Mouse (Mus musculus): ENCODE measurements around the gene Gpr4.

Gene Gpr4

DNA sequence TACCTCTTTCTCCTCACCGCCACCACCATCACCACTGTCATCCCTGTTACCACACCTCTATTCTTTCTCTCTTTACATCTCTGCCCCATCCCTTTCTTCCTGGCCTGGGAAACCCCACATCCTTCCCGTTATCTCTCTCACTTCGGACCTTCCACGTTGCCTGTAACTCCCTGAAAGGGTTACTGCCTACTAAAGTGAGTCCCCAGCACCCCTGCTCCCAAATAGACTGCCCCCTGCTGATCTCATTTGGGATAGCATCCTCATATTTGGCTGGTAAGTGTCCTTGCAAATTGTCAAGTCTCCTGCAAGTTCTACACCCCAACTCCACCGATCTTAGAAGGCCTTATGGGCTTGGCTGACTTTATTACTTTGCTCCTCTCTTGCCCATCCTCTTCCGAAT is 15.7 kb upstream of the Gpr4 start:
- peak; percentile 58 for DNase-seq

DNA sequence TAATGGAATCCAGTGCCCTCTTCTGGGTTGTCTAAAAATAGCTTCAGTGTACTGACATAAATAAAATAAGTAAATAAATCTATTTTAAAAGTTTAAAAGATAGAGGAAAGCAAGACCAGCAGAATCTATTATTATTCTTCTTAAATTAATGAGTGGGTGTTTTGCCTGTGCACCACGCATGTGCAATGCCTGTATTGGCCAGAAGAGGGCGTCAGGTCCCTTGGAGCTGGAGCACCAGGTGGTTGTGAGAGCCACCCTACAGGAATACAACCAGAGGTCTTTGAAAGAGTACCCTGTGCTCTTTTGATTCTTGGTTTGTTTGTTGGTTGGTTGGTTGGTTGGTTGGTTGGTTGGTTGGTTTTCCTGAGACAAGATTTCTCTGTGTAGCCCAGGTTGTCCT is 14.4 kb upstream of the Gpr4 start:
- DNase-seq = no peak

DNA sequence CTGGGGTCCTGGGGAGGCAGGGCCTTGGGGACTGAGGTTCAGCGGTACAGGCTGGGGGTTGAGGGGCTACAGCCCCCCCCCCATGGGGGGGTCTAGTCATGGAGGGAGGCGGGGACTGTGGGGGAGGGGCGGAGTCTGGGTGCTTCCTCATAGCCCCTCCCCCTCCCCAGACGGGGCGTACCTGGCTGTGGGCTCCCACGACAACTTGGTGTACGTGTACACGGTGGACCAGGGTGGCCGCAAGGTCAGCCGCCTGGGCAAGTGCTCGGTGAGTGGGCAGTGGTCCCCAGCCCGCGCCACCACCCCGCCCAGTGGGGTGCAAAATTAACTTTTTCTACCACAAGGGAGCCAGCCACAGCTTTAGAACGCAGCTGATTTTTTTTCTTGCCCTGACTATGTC is 10.7 kb upstream of the Gpr4 start:
- no peak for DNase-seq

DNA sequence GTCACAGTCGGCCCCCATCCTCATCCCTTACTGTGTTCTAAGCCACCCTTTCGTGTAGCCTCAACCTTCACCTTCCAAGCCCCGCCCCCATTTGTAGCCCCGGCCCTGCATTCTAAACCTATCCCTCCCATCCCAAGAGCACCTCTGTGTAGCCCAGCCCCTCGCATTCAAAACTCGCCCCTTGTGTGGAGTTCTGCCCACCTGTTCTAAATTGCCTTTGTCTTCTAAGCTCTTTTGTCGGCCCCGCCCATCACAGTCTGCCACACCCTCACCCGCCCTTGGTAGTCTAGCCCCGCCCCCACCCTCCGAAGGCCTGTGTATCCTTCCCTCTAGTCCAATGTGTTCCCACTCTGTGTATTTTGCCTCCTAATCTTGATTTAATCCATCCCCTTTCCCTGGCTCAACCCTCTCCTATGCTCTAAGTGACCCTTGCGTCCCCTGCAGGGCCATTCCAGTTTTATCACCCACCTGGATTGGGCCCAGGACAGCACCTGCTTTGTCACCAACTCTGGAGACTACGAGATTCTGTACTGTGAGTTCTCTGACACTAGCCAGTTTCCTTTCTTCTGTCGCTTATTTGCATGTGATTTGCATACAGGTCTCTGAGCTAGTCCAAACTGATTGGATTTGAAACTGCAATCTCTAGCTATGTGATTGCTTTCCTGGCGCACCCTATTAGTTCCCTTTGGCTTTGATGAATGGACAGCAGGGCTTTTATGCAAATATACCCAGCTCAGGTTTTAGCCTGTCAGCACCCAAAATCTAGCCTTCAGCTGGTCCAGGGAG is 10.1 kb upstream of the Gpr4 start:
- DNase-seq = no peak

DNA sequence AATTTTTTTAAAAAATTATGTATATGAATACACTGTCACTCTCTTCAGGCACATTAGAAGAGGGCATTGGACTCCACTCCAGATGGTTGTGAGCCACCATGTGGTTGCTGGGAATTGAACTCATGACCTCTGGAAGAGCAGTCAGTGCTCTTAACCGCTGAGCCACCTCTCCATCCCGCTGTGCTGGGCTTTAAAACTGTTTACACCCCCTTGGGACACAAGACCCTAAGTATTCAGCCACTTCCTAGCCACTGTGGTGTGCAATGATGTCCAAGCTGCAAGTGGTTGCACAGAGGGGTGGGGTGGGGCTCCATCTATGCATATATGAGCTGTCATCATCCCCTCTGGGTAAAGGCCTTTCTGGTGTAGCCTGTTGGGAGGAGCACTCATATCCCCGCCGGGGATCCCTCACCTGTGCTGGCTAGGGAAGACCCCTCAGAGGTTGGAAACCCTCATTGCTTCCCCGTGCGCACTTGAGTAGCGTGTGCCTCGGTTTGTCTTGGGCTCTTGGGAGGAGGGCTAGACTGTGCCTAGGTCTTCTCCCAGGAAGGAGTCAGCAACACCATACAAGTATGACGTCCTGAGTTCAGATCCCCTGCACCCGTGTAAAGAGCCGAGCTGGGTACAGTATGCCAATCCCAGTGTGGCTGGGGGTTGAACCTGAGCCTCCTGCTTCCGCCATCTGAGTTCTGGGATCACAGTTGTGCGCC is 4.0 kb upstream of the Gpr4 start:
- no peak for DNase-seq

DNA sequence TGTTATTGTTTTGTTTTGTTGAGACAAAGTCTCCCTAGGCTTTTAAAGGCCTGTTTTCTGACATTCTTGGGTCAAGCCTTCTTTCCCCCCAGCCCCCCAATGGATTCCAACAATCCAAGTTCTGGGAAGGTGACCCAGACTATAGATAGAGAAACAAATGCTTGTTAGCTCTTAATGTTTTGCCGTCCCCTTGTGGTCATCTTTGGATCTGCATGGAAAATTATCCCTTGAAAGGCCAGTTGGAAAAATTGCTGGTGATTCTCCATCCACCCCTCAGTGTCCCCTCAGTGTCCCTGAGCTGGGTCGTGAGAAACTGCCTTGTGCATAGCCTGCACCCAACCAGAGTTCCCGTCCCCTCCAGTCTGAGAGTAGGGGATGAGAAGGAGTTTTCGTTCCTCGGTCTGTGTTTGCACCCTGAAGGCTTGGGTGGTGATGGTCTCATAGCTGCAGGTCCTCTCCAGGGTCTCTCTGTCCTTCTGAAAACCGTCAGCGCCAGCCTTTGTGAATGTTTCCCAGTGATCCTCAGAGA is 3.3 kb upstream of the Gpr4 start:
- peak; percentile 61 for DNase-seq

DNA sequence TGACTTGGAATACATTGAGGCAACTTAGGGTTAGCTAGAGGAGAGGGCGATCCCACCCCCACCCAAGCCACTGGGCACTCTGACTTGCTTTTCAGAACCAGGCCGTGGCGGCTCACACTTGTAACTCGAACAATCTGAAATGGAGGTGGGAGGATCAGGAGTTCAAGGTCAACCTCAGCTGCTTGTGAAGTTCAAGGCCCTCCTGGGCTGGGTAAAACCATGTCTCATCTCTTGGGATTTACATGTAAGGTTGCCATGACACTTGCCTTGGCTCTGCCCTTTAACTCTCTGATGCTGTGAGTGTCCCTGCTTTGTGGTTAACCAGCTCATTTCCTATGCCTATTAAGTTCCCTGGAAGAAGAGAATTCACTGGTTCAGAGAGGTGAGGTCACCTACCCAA is 2.8 kb upstream of the Gpr4 start:
- no peak for DNase-seq

DNA sequence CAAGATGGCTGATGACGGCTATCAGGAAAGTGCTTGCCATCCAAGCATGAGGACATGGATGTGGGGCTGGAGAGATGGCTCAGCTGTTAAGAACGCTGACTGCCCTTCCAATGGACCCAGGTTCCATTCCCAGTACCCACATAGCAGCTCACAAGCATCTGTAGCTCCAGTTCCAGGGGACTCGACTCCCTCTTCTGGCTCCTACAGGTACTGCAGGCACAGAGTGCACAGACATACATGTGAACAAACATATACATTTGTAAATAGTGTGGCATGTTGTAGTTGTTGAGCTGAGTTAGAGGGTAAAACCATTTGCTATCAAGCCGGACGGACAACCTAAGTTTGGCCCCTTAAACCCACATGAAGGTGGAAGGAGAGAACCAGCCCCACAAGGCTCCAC is 2.3 kb upstream of the Gpr4 start:
- no peak for DNase-seq

DNA sequence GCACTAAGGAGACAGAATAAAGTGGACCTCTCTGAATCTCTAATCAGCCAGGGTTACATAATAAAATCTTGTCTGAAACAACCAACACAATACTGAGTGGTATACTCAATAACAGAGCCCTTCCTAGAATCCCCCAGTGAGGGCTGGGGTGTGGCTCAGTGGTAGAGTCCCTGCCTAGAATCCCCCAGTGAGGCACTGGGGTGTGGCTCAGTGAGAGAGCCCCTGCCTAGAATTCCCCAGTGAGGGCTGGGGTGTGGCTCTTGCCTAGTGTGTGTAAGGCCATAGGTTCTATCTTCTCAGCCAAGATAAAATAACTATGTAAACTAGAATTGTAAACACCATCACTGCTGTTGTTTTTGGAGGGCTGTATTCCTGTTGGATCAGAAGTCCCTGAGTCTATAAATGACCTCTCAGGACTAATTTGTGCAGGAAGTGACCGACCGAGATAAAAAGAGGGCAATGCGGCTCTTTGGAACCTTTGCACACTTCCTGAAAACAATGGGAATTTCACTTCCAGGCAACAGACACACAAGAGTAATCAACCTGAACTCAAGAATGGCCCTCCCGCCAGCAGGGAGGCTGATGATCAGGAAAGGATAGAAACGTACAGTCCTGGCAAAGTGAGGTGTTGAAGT is 1.2 kb upstream of the Gpr4 start:
- DNase-seq = no peak

DNA sequence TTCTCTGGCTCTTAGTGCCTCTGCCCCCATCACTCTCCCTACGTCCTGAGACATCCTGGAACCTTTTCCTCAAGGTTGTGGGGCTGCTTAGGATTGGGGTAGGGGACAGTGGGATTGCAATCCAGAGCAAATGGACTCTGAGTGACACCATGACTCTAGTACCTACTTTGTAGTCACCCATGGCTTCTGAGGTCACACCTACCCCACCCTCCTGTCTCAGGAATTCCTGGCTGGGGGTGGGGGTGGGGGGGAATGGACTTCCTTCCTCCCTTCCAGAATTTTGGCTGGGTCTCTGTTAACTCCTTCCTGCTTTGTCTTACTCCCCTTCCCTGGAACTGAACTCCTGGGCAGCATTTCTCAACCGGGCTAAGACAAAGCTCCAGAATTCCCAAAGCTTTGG is 1.0 kb downstream of the Gpr4 start:
- DNase-seq = no peak

DNA sequence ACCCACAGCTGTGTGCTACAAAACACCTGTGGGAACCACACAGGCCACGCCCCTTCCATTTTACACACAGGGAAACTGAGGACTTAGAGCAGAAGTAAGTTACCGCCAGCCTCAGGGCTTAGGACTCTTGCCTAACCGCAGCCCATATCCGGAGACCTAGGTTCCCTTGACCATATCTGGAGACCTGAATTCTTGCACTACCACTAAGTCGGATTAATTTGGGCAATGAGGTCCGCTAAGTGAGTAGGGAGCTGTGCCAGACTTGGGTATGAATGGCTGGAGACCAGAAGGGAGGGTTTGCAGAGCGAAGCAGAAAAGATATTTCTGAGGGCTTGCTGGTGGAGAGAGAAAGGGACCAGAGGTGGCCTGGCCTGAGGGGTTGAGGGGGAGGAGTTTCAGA is 2.0 kb downstream of the Gpr4 start:
- no peak for DNase-seq

DNA sequence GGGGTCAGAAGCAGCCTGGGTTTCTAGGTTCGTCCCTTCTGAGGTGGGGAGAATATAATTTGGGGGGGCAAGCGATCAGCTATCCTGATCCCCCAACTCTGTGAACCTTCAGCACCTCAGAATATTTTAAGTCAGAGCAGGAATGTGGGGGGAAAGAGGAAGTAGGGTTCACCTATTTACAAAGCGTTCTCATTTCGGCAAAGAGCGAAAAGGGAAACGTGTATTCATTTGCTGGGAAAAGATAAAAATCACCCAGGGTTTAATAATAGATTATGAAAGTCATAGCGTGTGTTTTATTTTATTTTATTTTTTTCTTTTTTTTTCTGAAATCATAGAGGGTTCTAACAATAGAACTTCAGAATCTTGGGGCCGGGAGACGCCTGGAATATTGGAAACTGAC is 2.6 kb downstream of the Gpr4 start:
- no peak for DNase-seq

DNA sequence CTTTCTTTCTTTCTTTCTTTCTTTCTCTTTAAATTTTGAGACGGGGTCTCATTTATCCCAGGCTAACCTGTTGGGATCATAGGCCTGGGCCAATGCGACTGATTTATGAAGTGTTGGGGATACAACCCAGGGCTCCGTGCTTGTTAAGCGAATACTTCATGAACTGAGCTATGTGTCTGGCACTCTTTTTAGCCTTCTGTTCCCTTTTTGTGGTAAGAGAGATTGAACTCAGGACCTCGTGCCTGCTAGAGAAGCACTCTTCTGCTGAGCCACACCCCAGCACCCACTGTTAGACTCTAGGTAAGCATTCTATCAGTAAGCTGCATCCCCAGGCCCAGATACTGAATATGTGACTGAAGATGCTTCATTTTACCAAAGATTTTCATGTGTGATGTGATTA is 5.2 kb downstream of the Gpr4 start:
- DNase-seq = no peak

DNA sequence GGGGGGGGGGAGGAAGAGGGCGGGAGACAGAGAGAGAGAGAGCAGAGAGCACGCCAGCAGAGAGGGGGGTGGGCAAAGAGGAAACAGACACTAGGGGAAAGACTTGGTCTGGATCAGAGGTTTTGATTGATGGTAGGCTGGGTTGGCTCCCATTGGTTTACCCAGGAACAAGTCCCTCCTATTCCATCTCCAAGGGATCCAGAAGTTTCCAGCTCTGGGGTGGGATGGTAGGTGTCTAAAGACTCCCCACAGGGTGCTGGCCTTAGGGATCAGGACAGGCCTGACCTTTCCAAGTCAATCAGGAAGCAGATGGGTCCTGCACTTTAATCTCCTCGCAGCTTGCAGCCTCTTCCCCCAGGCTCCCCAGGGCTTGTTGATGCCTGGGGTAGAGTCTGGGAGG is 5.6 kb downstream of the Gpr4 start:
- no peak for DNase-seq

DNA sequence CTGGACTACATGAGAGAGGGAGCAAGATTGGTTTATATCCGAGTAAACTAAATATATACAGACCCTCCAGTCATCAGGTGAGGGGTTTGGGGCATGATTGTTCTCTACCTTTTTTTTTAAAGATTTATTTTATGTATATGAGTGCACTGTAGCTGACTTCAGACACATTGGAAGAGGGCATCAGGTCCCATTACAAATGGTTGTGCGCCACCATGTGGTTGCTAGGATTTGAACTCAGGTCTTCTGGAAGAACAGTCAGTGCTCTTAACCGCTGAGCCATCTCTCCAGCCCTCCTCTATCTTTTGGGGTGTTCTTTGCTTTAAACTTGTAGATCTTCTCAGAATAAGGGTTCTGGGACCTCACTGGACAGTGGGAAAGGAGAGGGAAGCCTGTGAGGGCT is 7.7 kb downstream of the Gpr4 start:
- no peak for DNase-seq

DNA sequence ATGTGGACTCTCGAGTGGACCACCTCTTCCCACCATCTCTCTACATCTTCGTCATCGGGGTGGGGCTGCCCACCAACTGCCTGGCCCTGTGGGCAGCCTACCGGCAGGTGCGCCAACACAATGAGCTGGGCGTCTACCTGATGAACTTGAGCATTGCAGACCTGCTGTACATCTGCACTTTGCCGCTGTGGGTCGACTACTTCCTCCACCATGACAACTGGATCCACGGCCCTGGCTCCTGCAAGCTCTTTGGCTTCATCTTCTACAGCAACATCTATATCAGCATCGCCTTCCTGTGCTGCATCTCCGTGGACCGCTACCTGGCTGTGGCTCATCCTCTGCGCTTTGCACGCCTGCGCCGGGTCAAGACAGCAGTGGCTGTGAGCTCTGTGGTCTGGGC is 9.9 kb downstream of the Gpr4 start:
- DNase-seq = no peak

DNA sequence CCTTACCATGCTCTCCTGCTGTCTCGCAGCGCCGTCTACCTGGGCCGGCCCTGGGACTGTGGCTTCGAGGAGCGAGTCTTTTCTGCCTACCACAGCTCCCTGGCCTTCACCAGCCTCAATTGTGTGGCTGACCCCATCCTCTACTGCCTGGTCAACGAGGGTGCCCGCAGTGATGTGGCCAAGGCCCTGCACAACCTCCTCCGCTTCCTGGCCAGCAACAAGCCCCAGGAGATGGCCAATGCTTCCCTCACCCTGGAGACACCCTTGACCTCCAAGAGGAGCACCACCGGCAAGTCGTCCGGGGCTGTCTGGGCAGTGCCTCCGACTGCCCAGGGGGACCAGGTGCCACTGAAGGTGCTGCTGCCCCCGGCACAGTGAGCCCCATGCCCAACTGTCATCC is 10.5 kb downstream of the Gpr4 start:
- no peak for DNase-seq

DNA sequence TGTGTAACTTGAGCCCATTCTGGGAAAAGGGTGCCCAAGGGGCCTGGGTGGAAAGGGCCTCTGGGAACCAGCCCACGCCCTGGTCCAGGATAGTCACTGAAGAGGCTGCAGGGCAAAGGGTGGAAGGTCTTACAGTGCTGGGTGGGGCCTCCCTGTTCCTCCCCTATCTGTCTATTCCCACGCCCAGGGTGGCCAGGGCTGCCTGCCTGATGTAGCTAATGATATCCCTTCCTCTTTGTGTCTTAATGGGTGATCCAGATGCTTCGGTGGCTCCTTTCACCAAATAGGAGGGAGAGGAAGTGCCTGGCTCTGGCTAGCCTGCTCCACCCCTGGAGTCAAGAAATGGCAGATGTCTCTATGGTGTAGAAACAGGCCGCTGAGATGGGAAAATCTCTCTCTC is 12.6 kb downstream of the Gpr4 start:
- DNase-seq = no peak

DNA sequence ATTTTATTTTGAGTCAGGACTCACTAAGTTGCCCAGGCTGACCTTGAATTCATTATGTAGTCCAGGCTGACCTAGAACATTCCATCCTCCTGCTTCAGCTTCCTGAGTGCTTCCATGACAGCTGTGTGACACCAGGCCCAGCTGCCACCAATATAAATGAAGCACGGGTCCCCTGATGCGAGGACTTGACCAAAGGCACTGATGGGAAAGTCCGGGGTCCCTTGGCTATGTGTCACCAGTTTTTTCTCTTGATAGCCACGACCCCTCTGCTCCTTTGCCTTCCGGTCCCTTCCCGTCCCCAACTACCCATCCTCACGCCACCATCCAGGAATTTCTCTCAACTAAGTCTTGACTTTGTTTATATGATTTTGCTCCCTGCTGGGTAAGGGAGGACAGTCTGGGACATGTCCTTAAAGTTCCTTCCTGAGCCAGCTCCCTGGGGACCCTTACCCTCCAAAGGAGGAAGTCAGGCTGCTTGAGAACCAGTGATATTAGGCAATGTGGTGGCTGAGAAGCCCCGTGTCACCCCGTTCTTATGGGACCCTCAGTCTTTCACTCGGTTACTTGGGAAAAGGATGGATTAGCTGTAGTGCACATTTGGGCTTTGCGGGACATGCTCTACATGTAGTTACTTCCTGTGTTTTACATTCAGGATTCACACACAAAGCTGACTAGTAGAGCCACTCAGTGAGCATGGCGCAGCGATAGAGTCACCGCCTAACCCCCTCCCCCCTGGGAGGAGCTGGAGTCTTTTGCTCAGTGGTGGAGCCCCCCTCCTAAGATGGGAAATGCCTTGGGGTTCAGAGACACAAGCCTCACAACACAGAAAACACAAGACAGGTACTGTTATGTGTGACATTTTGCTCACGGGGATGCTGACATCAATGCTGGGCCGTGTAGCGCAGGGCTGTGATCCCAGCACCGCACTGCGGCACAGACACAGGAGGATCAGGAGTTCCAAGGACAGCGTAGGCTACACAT is 14.8 kb downstream of the Gpr4 start:
- peak; percentile 49 for DNase-seq

DNA sequence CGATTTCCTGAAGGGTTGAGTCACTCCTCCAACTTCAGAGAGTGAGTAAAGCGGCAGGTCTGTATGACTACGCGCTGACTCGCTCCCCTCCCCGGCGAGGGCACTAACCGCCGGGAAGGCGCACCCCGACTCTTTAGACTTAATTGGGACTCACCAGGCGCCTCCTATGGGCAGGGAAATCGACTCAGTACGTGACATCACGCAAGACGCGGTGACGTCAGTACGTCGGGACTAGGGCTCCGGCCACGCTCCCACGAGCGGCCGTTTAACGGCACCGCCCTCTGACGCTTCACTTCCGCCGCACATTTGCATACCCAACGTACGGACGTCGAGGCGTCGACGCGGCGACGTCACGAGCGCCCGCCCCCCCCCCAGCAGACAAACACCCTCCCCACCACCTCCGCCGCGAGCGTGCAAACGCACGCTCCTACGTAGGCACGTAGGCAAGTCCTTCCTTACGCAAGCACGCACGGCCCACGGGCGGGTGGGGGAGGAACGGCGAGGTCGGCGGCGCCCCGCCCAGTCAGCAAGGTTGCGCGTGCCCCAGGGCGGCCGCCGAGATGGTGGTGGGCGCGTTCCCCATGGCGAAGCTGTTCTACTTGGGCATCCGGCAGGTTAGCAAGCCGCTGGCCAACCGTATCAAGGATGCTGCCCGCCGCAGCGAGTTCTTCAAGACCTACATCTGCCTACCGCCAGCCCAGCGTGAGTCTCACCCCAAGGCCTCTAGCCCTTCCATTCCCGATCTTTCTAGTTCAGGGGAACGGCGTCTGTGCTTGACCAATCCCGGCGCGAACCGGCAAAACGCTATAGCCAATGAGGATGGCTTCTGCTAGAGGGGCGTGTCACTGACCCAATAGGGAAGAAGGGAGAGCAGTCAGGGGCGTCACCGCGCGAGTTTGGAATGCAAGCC is 15.8 kb downstream of the Gpr4 start, which contains the start of gene Opa3:
TSS of gene Opa3 (plus strand) at position 452 of the 910 bp plus-strand sequence.
- peak; percentile 97 for DNase-seq

DNA sequence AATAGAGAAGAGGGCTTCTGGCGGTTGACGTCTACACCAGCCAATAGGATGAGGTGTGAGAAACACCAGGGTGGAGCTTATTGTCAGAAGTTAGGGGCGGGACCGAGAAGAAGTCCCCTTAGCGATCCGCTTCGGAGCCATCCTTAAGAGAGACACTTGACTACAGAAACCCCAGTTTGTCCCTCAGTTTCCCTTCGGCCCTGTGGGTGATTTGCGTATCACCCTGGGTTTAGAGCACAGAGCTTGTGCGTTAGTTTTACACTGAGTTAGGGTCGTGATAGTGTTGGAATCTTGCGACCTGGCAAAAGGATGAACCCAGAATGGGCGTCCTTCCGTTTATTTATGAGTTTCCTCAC is 16.4 kb downstream of the Gpr4 start:
- DNase-seq = no peak

DNA sequence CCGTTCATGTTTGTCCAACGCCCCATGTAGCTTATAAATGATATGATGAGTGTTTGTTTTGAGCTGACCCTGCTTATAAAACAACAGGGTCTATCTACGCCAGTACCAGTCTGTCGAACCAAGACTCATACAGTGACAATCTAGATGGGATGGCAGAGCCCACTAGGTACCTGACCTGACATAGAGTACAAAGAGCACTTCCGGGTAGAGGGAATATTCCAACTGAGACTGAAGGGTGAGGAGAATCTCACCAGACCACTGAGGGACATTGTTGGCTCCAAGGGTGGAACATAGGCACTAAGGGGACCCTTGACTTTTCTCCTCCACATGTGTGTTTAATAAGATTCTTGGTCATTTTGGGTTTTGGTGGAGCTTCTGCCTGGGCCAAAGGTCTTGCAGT is 17.1 kb downstream of the Gpr4 start:
- DNase-seq = no peak

Data from right cerebral cortex, postnatal 4 days (tissue).